Mouse (Mus musculus) myocyte (in vitro differentiated cells): Measurements from ENCODE around the gene Plekhg6.

ENCODE experiments used
- MAX ChIP-seq: IDR thresholded peaks from one replicate; pipeline ENCODE4 v1.6.1; 2011; ENCODE audit warnings: low read depth, mild to moderate bottlenecking, control low read depth
- MYOD1 ChIP-seq, 3 experiments: IDR thresholded peaks; one replicate each; pipeline ENCODE4 v1.6.1; 2011; ENCODE audit warnings: control low read depth in 2 of 3, low read depth in 2 of 3, mild to moderate bottlenecking in 2 of 3, moderate library complexity in 1 of 3; ENCODE audit not compliant: insufficient read length in 2 of 3, control insufficient read depth in 1 of 3
- MYOG ChIP-seq, 3 experiments: IDR thresholded peaks; one replicate each; pipeline ENCODE4 v1.6.1; 2011; ENCODE audit warnings: control low read depth in 2 of 3, low read depth in 2 of 3, mild to moderate bottlenecking in 2 of 3; ENCODE audit not compliant: insufficient read length in 2 of 3, control insufficient read depth in 1 of 3, insufficient read depth in 1 of 3
- POLR2A ChIP-seq: IDR thresholded peaks from one replicate; pipeline ENCODE4 v1.6.1; 2011; ENCODE audit warnings: low read depth, mild to moderate bottlenecking, control low read depth, moderate library complexity; ENCODE audit not compliant: insufficient read length
- POLR2AphosphoS2 ChIP-seq: IDR thresholded peaks from one replicate; pipeline ENCODE4 v1.6.1; 2011; ENCODE audit warnings: low read depth, control low read depth; ENCODE audit not compliant: insufficient read length
- TCF12 ChIP-seq: IDR thresholded peaks from one replicate; pipeline ENCODE4 v1.6.1; 2011; ENCODE audit warnings: mild to moderate bottlenecking, control low read depth; ENCODE audit not compliant: poor library complexity, insufficient read depth, severe bottlenecking
- TCF3 ChIP-seq: IDR thresholded peaks from one replicate; pipeline ENCODE4 v1.6.1; 2011; ENCODE audit warnings: low read depth, control low read depth; ENCODE audit not compliant: insufficient read length

DNA sequence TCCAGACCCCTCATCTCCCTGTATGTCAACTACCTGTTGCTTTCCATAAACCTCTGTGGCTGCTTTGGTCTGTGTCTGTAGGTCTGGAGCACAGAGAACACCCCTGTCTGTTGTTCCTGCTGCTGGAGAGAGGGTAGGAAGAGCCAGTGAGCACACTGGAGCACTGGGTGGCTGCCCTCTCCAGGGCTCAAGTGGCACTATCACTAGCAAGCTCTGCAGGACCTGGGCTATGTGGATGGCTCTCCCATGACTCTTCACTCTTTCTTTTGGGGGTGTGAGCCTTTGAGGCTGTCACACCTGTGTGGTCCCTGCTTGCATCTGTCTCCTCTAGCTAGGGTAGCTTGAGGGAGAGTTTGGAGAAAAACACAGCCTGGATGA, 60.7 kb downstream of the Plekhg6 start:
- TF ChIP-seq POLR2AphosphoS2 (no peak), MAX (no peak), TCF3 (no peak), POLR2A (no peak), TCF12 (no peak), MYOD1 (IDR thresholded peaks at IDR 0.05; ENCODE audit: control insufficient read depth in 1 of 3, insufficient read length in 2 of 3, low read depth in 2 of 3) (no peak), MYOG (IDR thresholded peaks at IDR 0.05; ENCODE audit: control insufficient read depth in 1 of 3, insufficient read depth in 1 of 3, insufficient read length in 2 of 3, low read depth in 2 of 3) (no peak)
